In genomic region chr3:121291225-121291559, GRCm38 (mm10) we compare ENCODE assay signal across 8 mouse cellular contexts. TPM values are rescaled to one million over a fixed set of nuclear protein-coding genes. Genes with fewer than 3 reads are reported as not detected.
DNase-seq lines count a peak whose midpoint lies in the region; ATAC-seq and TF ChIP-seq lines count a peak whose summit lies in the region.

No protein-coding gene starts in this region.

- whole genome bisulfite sequencing in kidney, adult 2 months = 4% methylated on average over 7 of the region's 7 CpGs
- 3% methylated on average over 7 of the region's 7 CpGs for WGBS in bone marrow, adult 2 months
- 7% methylated on average over 7 of the region's 7 CpGs for WGBS in hindbrain, embryonic 12.5 days
- WGBS in midbrain, embryonic 13.5 days = 6% methylated on average over 7 of the region's 7 CpGs

- no peak for TF ChIP-seq POLR2A in kidney, adult 2 months (IDR thresholded peaks at IDR 0.05; ENCODE audit: low read depth, low read length)
- no peak for TF ChIP-seq POLR2A in bone marrow, adult 2 months (IDR thresholded peaks at IDR 0.05; ENCODE audit: borderline replicate concordance, control insufficient read depth, low read depth, low read length)

- H3K9me3 ChIP-seq in hindbrain, embryonic 12.5 days (replicated peaks) = no peaks in the 10 kb centered on the region
- no peaks in the 10 kb centered on the region for H3K9me3 ChIP-seq in midbrain, embryonic 13.5 days

- ATAC-seq in hindbrain, embryonic 12.5 days (ENCODE audit: low FRiP score) = no peak
- no peak for ATAC-seq in midbrain, embryonic 13.5 days

- H3K36me3 ChIP-seq in kidney, adult 2 months (ENCODE audit: control insufficient read depth, insufficient read depth, low read length) = no peaks in the 10 kb centered on the region
- no peaks in the 10 kb centered on the region for H3K36me3 ChIP-seq in hindbrain, embryonic 12.5 days
- H3K36me3 ChIP-seq in midbrain, embryonic 13.5 days = no peaks in the 10 kb centered on the region

- peak overlapping the region; percentile 58 for H3K4me2 ChIP-seq in hindbrain, embryonic 12.5 days (replicated peaks)
- peak overlapping the region; percentile 56 for H3K4me2 ChIP-seq in midbrain, embryonic 13.5 days (replicated peaks)

- no peak for TF ChIP-seq CTCF in kidney, adult 2 months (conservative IDR thresholded peaks at IDR 0.05; ENCODE audit: insufficient read depth, insufficient read length, low read depth, low read length)
- TF ChIP-seq CTCF in bone marrow, adult 2 months (IDR thresholded peaks at IDR 0.05; ENCODE audit: control insufficient read depth, insufficient read depth, low read length) = no peak

- H3K27me3 ChIP-seq in kidney, adult 2 months (replicated peaks; ENCODE audit: control insufficient read depth, insufficient read depth, low read length) = no peaks in the 10 kb centered on the region
- no peaks in the 10 kb centered on the region for H3K27me3 ChIP-seq in hindbrain, embryonic 12.5 days
- no peaks in the 10 kb centered on the region for H3K27me3 ChIP-seq in midbrain, embryonic 13.5 days

- peak overlapping the region; percentile 58 for H3K9ac ChIP-seq in hindbrain, embryonic 12.5 days
- peak overlapping the region; percentile 55 for H3K9ac ChIP-seq in midbrain, embryonic 13.5 days (replicated peaks)

- peaks cover 4% of the 10 kb centered on the region; the same call in 1 of the 2 replicates for H3K4me1 ChIP-seq in kidney, adult 2 months (ENCODE audit: control insufficient read depth, insufficient read depth, low read length)
- no peaks in the 10 kb centered on the region; the same call in 1 of the 2 replicates for H3K4me1 ChIP-seq in bone marrow, adult 2 months (ENCODE audit: control insufficient read depth, insufficient read depth, low read length)
- peaks cover 7% of the 10 kb centered on the region for H3K4me1 ChIP-seq in hindbrain, embryonic 12.5 days
- 0 out of 2 replicates have a peak, but pooled peaks cover 11% of the 10 kb centered on the region for H3K4me1 ChIP-seq in midbrain, embryonic 13.5 days (replicated peaks)

- DNase-seq in kidney, adult 2 months = no peak
- DNase-seq in kidney, adult 8-10 months = no peak
- DNase-seq in adrenal gland, adult 2 months = no peak
- DNase-seq in spleen, postnatal 36 days (ENCODE audit: low spot score in 2 of 2) = no peak
- DNase-seq in retina, embryonic 14.5 days (ENCODE audit: low spot score) = no peak

- peak overlapping the region; percentile 58 for H3K4me3 ChIP-seq in kidney, adult 2 months (ENCODE audit: insufficient read depth, low read depth, low read length)
- peak overlapping the region; percentile 75 for H3K4me3 ChIP-seq in bone marrow, adult 2 months (replicated peaks; ENCODE audit: control insufficient read depth, low read depth, low read length)
- H3K4me3 ChIP-seq in hindbrain, embryonic 12.5 days = peak overlapping the region; percentile 59
- H3K4me3 ChIP-seq in midbrain, embryonic 13.5 days (replicated peaks) = peak overlapping the region; percentile 54

- H3K27ac ChIP-seq in kidney, adult 2 months (ENCODE audit: insufficient read depth, low read depth, low read length) = peak overlapping the region; percentile 73
- peak overlapping the region; percentile 76 for H3K27ac ChIP-seq in bone marrow, adult 2 months (ENCODE audit: control insufficient read depth, insufficient read depth, low read depth, low read length, poor library complexity)
- peak overlapping the region; percentile 92 for H3K27ac ChIP-seq in hindbrain, embryonic 12.5 days
- H3K27ac ChIP-seq in midbrain, embryonic 13.5 days = peak overlapping the region; percentile 48

RNA-seq across cellular contexts. Expression of gene Alg14, which starts 0.4 kb away (rescaled TPM):
- polyA plus RNA-seq in kidney, adult 2 months (2012; rRNA removed) = 19.8 and 22.9 TPM in 2 replicates
- polyA plus RNA-seq in bone marrow, adult 2 months (2011; ENCODE audit: insufficient read depth, insufficient read length, low replicate concordance, missing spikeins) = 4.7 and 5.7 TPM in 2 replicates
- polyA plus RNA-seq in hindbrain, embryonic 12.5 days (2016; fragmentation: Nextera tagmentation; extraction: Ambion mirVana) = 28.7 and 38.5 TPM in 2 replicates
- 31.7 and 34.0 TPM in 2 replicates for polyA plus RNA-seq in midbrain, embryonic 13.5 days (2015; fragmentation: Nextera tagmentation; extraction: Ambion mirVana)
- 10 to 100 TPM; 37.3 to 39.7 TPM for total RNA-seq in adrenal gland, adult 2 months (2021)
- polyA plus RNA-seq in adrenal gland, adult 2 months (2012; rRNA removed) = 16.1 and 16.4 TPM in 2 replicates

RNA-seq across cellular contexts. Expression of gene Tmem56, which starts 8.3 kb away (rescaled TPM):
- polyA plus RNA-seq in kidney, adult 2 months (2012; rRNA removed) = 2.5 and 2.7 TPM in 2 replicates
- 8.9 and 14.8 TPM in 2 replicates for polyA plus RNA-seq in bone marrow, adult 2 months (2011; ENCODE audit: insufficient read depth, insufficient read length, low replicate concordance, missing spikeins)
- polyA plus RNA-seq in hindbrain, embryonic 12.5 days (2016; fragmentation: Nextera tagmentation; extraction: Ambion mirVana) = 0.79 and 1.2 TPM in 2 replicates
- 1.1 and 1.2 TPM in 2 replicates for polyA plus RNA-seq in midbrain, embryonic 13.5 days (2015; fragmentation: Nextera tagmentation; extraction: Ambion mirVana)
- total RNA-seq in adrenal gland, adult 2 months (2021) = 10 to 100 TPM; 32.0 to 56.3 TPM
- polyA plus RNA-seq in adrenal gland, adult 2 months (2012; rRNA removed) = 7.8 TPM in 2 replicates
